Mouse (Mus musculus): Measurements from ENCODE around the gene Cdrt4.

GRCm38 (mm10) chr11:62949548-62949947, 1.4 kb upstream of the Cdrt4 start:
- TF ChIP-seq CTCF (IDR thresholded peaks at IDR 0.05; ENCODE audit: extremely low read depth, insufficient read depth, insufficient read length, insufficient replicate concordance): no peak
- TF ChIP-seq POLR2A (IDR thresholded peaks at IDR 0.05; ENCODE audit: low read depth, low read length): no peak
